ENCODE assay signal across 10 mouse cellular contexts in genomic region chr4:118542510-118543157, GRCm38 (mm10). TPM values are rescaled to one million over a fixed set of nuclear protein-coding genes. Genes with fewer than 3 reads are reported as not detected.
DNase-seq lines count a peak whose midpoint lies in the region; ATAC-seq and TF ChIP-seq lines count a peak whose summit lies in the region.
"Had no signal": no experiment of that assay in that cellular context is flagged by ENCODE, and none has a peak within 500 bp of the region (broad histone marks: within the 10 kb centered on the region; RNA-seq: fewer than 3 reads in every experiment).

No protein-coding gene starts in this region.

- DNase-seq in cerebellum, adult 2 months = peak in 1 of 2 experiments; percentile 12
- no peak for DNase-seq in cerebellum, postnatal 14 days
- peak; percentile 38 for DNase-seq in layer of hippocampus, adult 11-12 months (ENCODE audit: low spot score)
- DNase-seq in layer of hippocampus, postnatal 36 days = no peak
- peak; percentile 80 for DNase-seq in brain, adult 2 months (ENCODE audit: low read depth, low spot score)
- DNase-seq in spleen, adult 12 weeks (ENCODE audit: low spot score) = no peak
- no peak for DNase-seq in testis, postnatal 10 days (ENCODE audit: low spot score)
- DNase-seq: gastrocnemius, postnatal 14 days had no signal

- TF ChIP-seq CTCF in cerebellum, adult 2 months (IDR thresholded peaks at IDR 0.05; ENCODE audit: borderline replicate concordance, insufficient read depth, low read depth, low read length) = no peak

- H3K27ac ChIP-seq in cerebellum, adult 2 months (ENCODE audit: insufficient read depth, low read length) = peak overlapping the region; percentile 76
- H3K27ac ChIP-seq in limb, embryonic 15.5 days = peak overlapping the region; percentile 78

- no peak overlapping the region for H3K4me3 ChIP-seq in cerebellum, adult 2 months (replicated peaks; ENCODE audit: insufficient read depth, low read depth, low read length)
- peak overlapping the region; percentile 34; the same call in 1 of the 2 replicates for H3K4me3 ChIP-seq in limb, embryonic 15.5 days

- no peaks in the 10 kb centered on the region for H3K9me3 ChIP-seq in limb, embryonic 15.5 days

- 0 out of 2 replicates have a peak overlapping the region, but pooled peaks have one; percentile 57 for H3K4me2 ChIP-seq in limb, embryonic 15.5 days

- no peak overlapping the region for H3K9ac ChIP-seq in limb, embryonic 15.5 days

- 57% methylated on average over 9 of the region's 9 CpGs for WGBS in cerebellum, adult 2 months
- WGBS in limb, embryonic 15.5 days = 50% methylated on average over 9 of the region's 9 CpGs

- H3K27me3 ChIP-seq in cerebellum, adult 2 months (ENCODE audit: control insufficient read depth, insufficient read depth, low read length) = no peaks in the 10 kb centered on the region
- peaks cover 4% of the 10 kb centered on the region; the same call in 1 of the 2 replicates for H3K27me3 ChIP-seq in limb, embryonic 15.5 days

- no peak for ATAC-seq in limb, embryonic 15.5 days (ENCODE audit: insufficient number of reproducible peaks, low FRiP score, low TSS enrichment, low read depth)

- H3K4me1 ChIP-seq in cerebellum, adult 2 months (ENCODE audit: control insufficient read depth, insufficient read depth, low read length) = peaks cover 6% of the 10 kb centered on the region; the same call in 1 of the 2 replicates
- peaks cover 19% of the 10 kb centered on the region for H3K4me1 ChIP-seq in limb, embryonic 15.5 days

- TF ChIP-seq POLR2A in cerebellum, adult 2 months (IDR thresholded peaks at IDR 0.05; ENCODE audit: borderline replicate concordance, insufficient read depth, low read length) = no peak

- no peaks in the 10 kb centered on the region for H3K36me3 ChIP-seq in limb, embryonic 15.5 days

RNA-seq across cellular contexts. Expression of gene Tmem125, which starts 1.2 kb away (rescaled TPM):
- polyA plus RNA-seq in cerebellum, adult 2 months (2012; rRNA removed) = 43.5 and 60.1 TPM in 2 replicates
- 1 to 10 TPM; 5.6 to 8.1 TPM for total RNA-seq in layer of hippocampus, postnatal 36 days (2021)
- 22.9 and 23.0 TPM in 2 replicates for polyA plus RNA-seq in limb, embryonic 15.5 days (2015; fragmentation: Nextera tagmentation; extraction: Ambion mirVana)

RNA-seq across cellular contexts. Expression of gene 2610528J11Rik, which starts 15.8 kb away (rescaled TPM):
- polyA plus RNA-seq in cerebellum, adult 2 months (2012; rRNA removed) = not detected in 2 replicates
- total RNA-seq in layer of hippocampus, postnatal 36 days (2021) = not detected
- polyA plus RNA-seq in limb, embryonic 15.5 days (2015; fragmentation: Nextera tagmentation; extraction: Ambion mirVana) = 13.5 and 14.2 TPM in 2 replicates
- total RNA-seq: gastrocnemius, postnatal 14 days; left cerebral cortex, postnatal 10 days had no signal

RNA-seq across cellular contexts. Expression of gene Tie1, which starts 52.8 kb away (rescaled TPM):
- polyA plus RNA-seq in cerebellum, adult 2 months (2012; rRNA removed) = 10.7 and 12.8 TPM in 2 replicates
- total RNA-seq in layer of hippocampus, postnatal 36 days (2021) = 1 to 10 TPM; 7.1 to 8.5 TPM
- 25.8 and 27.8 TPM in 2 replicates for polyA plus RNA-seq in limb, embryonic 15.5 days (2015; fragmentation: Nextera tagmentation; extraction: Ambion mirVana)

Comparison
In these comparisons a context has a peak if more than half of its experiments do, and no peak if none do; other contexts are left out.
1. DNase-seq: peak in layer of hippocampus, adult 11-12 months (single experiment) and brain, adult 2 months (single experiment); none in cerebellum, postnatal 14 days (0 of 2), layer of hippocampus, postnatal 36 days (0 of 2), spleen, adult 12 weeks (single experiment) and testis, postnatal 10 days (single experiment).
2. RNA of gene 2610528J11Rik, which starts 15.8 kb away (polyA plus RNA-seq): 13.5 to 14.2 TPM in limb, embryonic 15.5 days; not detected in cerebellum, adult 2 months; every median in the first group is over 10 times any median in the second.